Mouse (Mus musculus) lung, postnatal 0 days (tissue): Measurements from ENCODE around the gene Galnt14. TPM values are rescaled to one million over a fixed set of nuclear protein-coding genes. Genes with fewer than 3 reads are reported as not detected.

Source experiments
- ATAC-seq: fragments of 200-750 bp; cut with Nextera tagmentation; 2 replicates; pipeline ENCODE4 v1.8.0; 2017; ENCODE audit warnings: moderate library complexity
- DNase-seq: peaks from one replicate; pipeline ENCODE4 v3.0.0-alpha.2; 2016; ENCODE audit warnings: low spot score
- H3K27ac ChIP-seq: fragments of 300-500 bp; sonication (generic); 2 replicates; pipeline ENCODE4 v1.5.1; 2014; ENCODE audit warnings: antibody characterized with exemption, mild to moderate bottlenecking, low read length, mixed read lengths
- H3K27me3 ChIP-seq: fragments of 300-500 bp; sonication (generic); replicated peaks from 2 replicates; pipeline ENCODE4 v1.6.1; 2014; ENCODE audit warnings: low read length, mixed read lengths; ENCODE audit not compliant: insufficient read depth
- H3K36me3 ChIP-seq: fragments of 300-500 bp; sonication (generic); 2 replicates; pipeline ENCODE4 v1.6.1; 2014; ENCODE audit warnings: low read length, mixed read lengths; ENCODE audit not compliant: insufficient read depth
- H3K4me1 ChIP-seq: fragments of 300-500 bp; sonication (generic); 2 replicates; pipeline ENCODE4 v1.6.1; 2014; ENCODE audit warnings: antibody characterized with exemption, low read depth, low read length, mixed read lengths; ENCODE audit not compliant: insufficient read depth
- H3K4me2 ChIP-seq: fragments of 300-500 bp; sonication (generic); replicated peaks from 2 replicates; pipeline ENCODE4 v1.6.1; 2014; ENCODE audit warnings: low read depth, mild to moderate bottlenecking, low read length, moderate library complexity, mixed read lengths
- H3K4me3 ChIP-seq: fragments of 300-500 bp; sonication (generic); 2 replicates; pipeline ENCODE4 v1.5.1; 2014; ENCODE audit warnings: low read depth, low read length
- H3K9ac ChIP-seq: fragments of 300-500 bp; sonication (generic); replicated peaks from 2 replicates; pipeline ENCODE4 v1.6.1; 2014; ENCODE audit warnings: low read depth, mild to moderate bottlenecking
- H3K9me3 ChIP-seq: fragments of 300-500 bp; sonication (generic); 2 replicates; pipeline ENCODE4 v1.6.1; 2016; ENCODE audit warnings: low read length, mixed read lengths
- CTCF ChIP-seq: IDR thresholded peaks from 2 replicates; pipeline ENCODE4 v1.5.1; 2016; ENCODE audit warnings: antibody characterized with exemption, mild to moderate bottlenecking
- EP300 ChIP-seq: IDR thresholded peaks from 2 replicates; pipeline ENCODE4 v1.6.1; 2016; ENCODE audit warnings: antibody characterized with exemption, mild to moderate bottlenecking, control low read depth
- WGBS: fragments of 180-500 bp; shearing (Covaris S2); extraction: QIAGEN DNeasy Blood & Tissue Kit; methylation state at CpG from one replicate; pipeline ENCODE4 v1.1.7; 2014; 5-methylcytosine and 5-hydroxymethylcytosine counted together
- polyA plus RNA-seq: library from polyadenylated mRNA; unstranded; fragments of >200 nt; fragmentation: Nextera tagmentation; extraction: Ambion mirVana; gene quantifications from 2 replicates; pipeline ENCODE4 v1.2.1, GENCODE M21; 2015

Gene Galnt14
- polyA plus RNA-seq, 1 experiment from 2014 or later = 0.06 TPM

- no peaks in the 10 kb centered on the region for H3K9me3 ChIP-seq
- no peak for DNase-seq
- H3K27ac ChIP-seq = no peak overlapping the region
- H3K4me1 ChIP-seq = no peaks in the 10 kb centered on the region
- no peak overlapping the region for H3K4me3 ChIP-seq
- H3K4me2 ChIP-seq = no peak overlapping the region
- WGBS = 69% methylated on average over 12 of the region's 12 CpGs
- no peaks in the 10 kb centered on the region for H3K36me3 ChIP-seq
- no peak overlapping the region for H3K9ac ChIP-seq
- ATAC-seq = no peak
- H3K27me3 ChIP-seq = no peaks in the 10 kb centered on the region
- no peak for TF ChIP-seq CTCF
- no peak for TF ChIP-seq EP300
Measured at GRCm38 (mm10) chr17:73548783-73549566, 161.3 kb downstream of the Galnt14 start.

GRCm38 (mm10) chr17:73548119-73548518 is 162.1 kb downstream of the Galnt14 start:
- Histone ChIP-seq H3K27me3 (no peaks in the 10 kb centered on the region), H3K9me3 (no peaks in the 10 kb centered on the region), H3K4me3 (no peak overlapping the region), H3K9ac (no peak overlapping the region), H3K4me2 (no peak overlapping the region), H3K4me1 (no peaks in the 10 kb centered on the region), H3K36me3 (no peaks in the 10 kb centered on the region), H3K27ac (no peak overlapping the region)
- 37% methylated on average over 7 of the region's 7 CpGs for WGBS
- TF ChIP-seq EP300 (no peak), CTCF (no peak)
- no peak for DNase-seq
- ATAC-seq = no peak

- no peak overlapping the region for H3K4me2 ChIP-seq
- no peaks in the 10 kb centered on the region for H3K9me3 ChIP-seq
- no peaks in the 10 kb centered on the region for H3K4me1 ChIP-seq
- H3K27me3 ChIP-seq = no peaks in the 10 kb centered on the region
- no peaks in the 10 kb centered on the region for H3K36me3 ChIP-seq
- ATAC-seq = no peak
- no peak overlapping the region for H3K9ac ChIP-seq
- 33% methylated on average over 2 of the region's 2 CpGs for WGBS
- no peak for DNase-seq
- H3K27ac ChIP-seq = no peak overlapping the region
- TF ChIP-seq EP300 (no peak), CTCF (no peak)
- H3K4me3 ChIP-seq = no peak overlapping the region
Measured at GRCm38 (mm10) chr17:73547483-73547882, 162.8 kb downstream of the Galnt14 start.

GRCm38 (mm10) chr17:73541911-73542310 is 168.3 kb downstream of the Galnt14 start:
- Histone ChIP-seq H3K4me2 (no peak overlapping the region), H3K4me1 (no peaks in the 10 kb centered on the region), H3K36me3 (no peaks in the 10 kb centered on the region), H3K27ac (no peak overlapping the region), H3K27me3 (no peaks in the 10 kb centered on the region), H3K4me3 (no peak overlapping the region), H3K9me3 (no peaks in the 10 kb centered on the region), H3K9ac (no peak overlapping the region)
- no peak for ATAC-seq
- no peak for DNase-seq
- TF ChIP-seq EP300 = no peak
- TF ChIP-seq CTCF = no peak
- 78% methylated on average over 9 of the region's 9 CpGs for WGBS

GRCm38 (mm10) chr17:73541233-73541570 is 169.1 kb downstream of the Galnt14 start:
- Histone ChIP-seq H3K4me3 (no peak overlapping the region), H3K9ac (no peak overlapping the region), H3K9me3 (no peaks in the 10 kb centered on the region), H3K27me3 (no peaks in the 10 kb centered on the region), H3K4me2 (no peak overlapping the region), H3K36me3 (no peaks in the 10 kb centered on the region), H3K27ac (no peak overlapping the region), H3K4me1 (no peaks in the 10 kb centered on the region)
- DNase-seq (no peak), ATAC-seq (no peak)
- TF ChIP-seq CTCF = no peak
- TF ChIP-seq EP300 = no peak
- WGBS = 14% methylated on average over 1 of the region's 1 CpGs

GRCm38 (mm10) chr17:73540409-73541232 is 169.6 kb downstream of the Galnt14 start:
- no peak for TF ChIP-seq CTCF
- TF ChIP-seq EP300 = no peak
- H3K4me2 ChIP-seq = no peak overlapping the region
- no peaks in the 10 kb centered on the region for H3K36me3 ChIP-seq
- DNase-seq = no peak
- 31% methylated on average over 14 of the region's 14 CpGs for WGBS
- H3K9ac ChIP-seq = no peak overlapping the region
- H3K9me3 ChIP-seq = no peaks in the 10 kb centered on the region
- H3K4me3 ChIP-seq = no peak overlapping the region
- no peak overlapping the region for H3K27ac ChIP-seq
- no peaks in the 10 kb centered on the region for H3K27me3 ChIP-seq
- no peaks in the 10 kb centered on the region for H3K4me1 ChIP-seq
- ATAC-seq = no peak
